Mouse (Mus musculus): ENCODE data around the gene Nell2. TPM values are rescaled to one million over a fixed set of nuclear protein-coding genes. Genes with fewer than 3 reads are reported as not detected.

The Nell2 gene
- polyA plus RNA-seq, 1 experiment from 2014 or later: 115 TPM

DNA sequence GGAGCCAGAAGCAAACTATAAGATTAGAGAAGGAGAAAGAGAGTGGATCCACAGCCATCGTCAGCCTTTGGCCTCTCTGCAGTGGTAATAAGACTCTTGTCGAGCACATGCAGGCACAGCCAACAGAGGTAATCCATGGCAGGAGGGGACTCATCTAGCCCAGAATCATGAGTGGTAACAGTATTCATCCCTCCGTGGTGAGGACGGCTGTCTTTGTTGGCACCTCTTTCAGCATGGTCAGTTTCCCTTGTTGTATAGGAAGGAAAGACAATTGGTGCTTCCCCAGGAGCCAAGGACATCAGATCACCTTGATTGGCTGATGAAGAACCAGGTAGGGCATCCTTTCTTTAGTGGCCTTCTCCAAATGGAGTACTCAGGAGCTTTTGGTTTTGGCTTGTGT, 419.7 kb downstream of the Nell2 start:
- Histone ChIP-seq H3K27me3 (no peaks in the 10 kb centered on the region), H3K4me2 (replicated peaks) (no peak overlapping the region), H3K4me3 (no peak overlapping the region), H3K4me1 (peaks cover 7% of the 10 kb centered on the region; the same call in 1 of the 2 replicates), H3K9ac (no peak overlapping the region), H3K27ac (no peak overlapping the region), H3K36me3 (no peaks in the 10 kb centered on the region), H3K9me3 (replicated peaks) (no peaks in the 10 kb centered on the region)
- 83% methylated on average over 4 of the region's 4 CpGs for WGBS
- ATAC-seq (ENCODE audit: low FRiP score): no peak

- no peaks in the 10 kb centered on the region for H3K9me3 ChIP-seq (replicated peaks)
- 80% methylated on average over 8 of the region's 8 CpGs for WGBS
- no peak overlapping the region for H3K4me2 ChIP-seq (replicated peaks)
These were observed 421.0 kb downstream of the Nell2 start for GRCm38 (mm10) chr15:95107246-95107809.

DNA sequence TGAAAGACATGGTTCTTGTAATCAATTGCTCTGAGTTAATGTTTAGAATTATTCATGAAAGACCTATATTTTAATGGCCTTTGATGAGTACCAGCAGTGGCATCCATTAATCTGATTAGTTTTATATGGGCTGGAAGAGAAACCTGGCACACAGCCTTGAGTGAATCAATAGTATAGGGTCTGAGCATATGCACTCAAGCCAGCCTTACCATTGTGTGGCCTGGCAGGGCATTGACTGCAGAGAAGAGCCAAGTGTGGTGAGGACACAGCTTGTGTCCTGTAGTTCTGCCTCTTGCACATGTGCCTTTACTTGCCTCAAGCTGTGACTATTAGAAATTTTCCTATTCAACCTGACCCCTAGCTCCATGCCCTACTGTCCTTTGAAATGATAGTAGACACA, 426.8 kb downstream of the Nell2 start:
- Histone ChIP-seq H3K9me3 (replicated peaks) (no peaks in the 10 kb centered on the region), H3K36me3 (no peaks in the 10 kb centered on the region), H3K9ac (no peak overlapping the region), H3K27ac (no peak overlapping the region), H3K27me3 (no peaks in the 10 kb centered on the region), H3K4me3 (no peak overlapping the region), H3K4me1 (no peaks in the 10 kb centered on the region), H3K4me2 (replicated peaks) (no peak overlapping the region)
- no peak for ATAC-seq (ENCODE audit: low FRiP score)

More at GRCm38 (mm10) chr15:95107246-95107809, 421.0 kb downstream of the Nell2 start:
- Histone ChIP-seq H3K36me3 (no peaks in the 10 kb centered on the region), H3K27me3 (no peaks in the 10 kb centered on the region), H3K9ac (no peak overlapping the region), H3K27ac (no peak overlapping the region), H3K4me1 (peaks cover 7% of the 10 kb centered on the region; the same call in 1 of the 2 replicates), H3K4me3 (no peak overlapping the region)
- no peak for ATAC-seq (ENCODE audit: low FRiP score)

- Histone ChIP-seq H3K27me3 (no peaks in the 10 kb centered on the region), H3K4me3 (no peak overlapping the region), H3K9me3 (replicated peaks) (no peaks in the 10 kb centered on the region), H3K4me2 (replicated peaks) (no peak overlapping the region), H3K9ac (no peak overlapping the region), H3K27ac (no peak overlapping the region), H3K36me3 (no peaks in the 10 kb centered on the region), H3K4me1 (no peaks in the 10 kb centered on the region)
- no peak for ATAC-seq (ENCODE audit: low FRiP score)
- WGBS: 96% methylated on average over 7 of the region's 7 CpGs
These were observed 428.2 kb downstream of the Nell2 start for GRCm38 (mm10) chr15:95100133-95100532.

- Histone ChIP-seq H3K36me3 (no peaks in the 10 kb centered on the region), H3K4me2 (replicated peaks) (no peak overlapping the region), H3K27me3 (no peaks in the 10 kb centered on the region), H3K4me1 (no peaks in the 10 kb centered on the region), H3K4me3 (no peak overlapping the region), H3K9ac (no peak overlapping the region), H3K27ac (no peak overlapping the region), H3K9me3 (replicated peaks) (no peaks in the 10 kb centered on the region)
- 87% methylated on average over 7 of the region's 7 CpGs for WGBS
- ATAC-seq (ENCODE audit: low FRiP score): no peak
These were observed 442.4 kb downstream of the Nell2 start for GRCm38 (mm10) chr15:95085962-95086361.

GRCm38 (mm10) chr15:95081654-95082053, 446.7 kb downstream of the Nell2 start:
- peak; percentile 78 for ATAC-seq (ENCODE audit: low FRiP score)
- WGBS: 67% methylated on average over 11 of the region's 11 CpGs
- no peak overlapping the region for H3K9ac ChIP-seq
- H3K4me2 ChIP-seq (replicated peaks): 0 out of 2 replicates have a peak overlapping the region, but pooled peaks have one; percentile 2
- H3K27me3 ChIP-seq: no peaks in the 10 kb centered on the region
- H3K4me1 ChIP-seq: no peaks in the 10 kb centered on the region
- H3K9me3 ChIP-seq (replicated peaks): no peaks in the 10 kb centered on the region
- no peaks in the 10 kb centered on the region for H3K36me3 ChIP-seq
- no peak overlapping the region for H3K4me3 ChIP-seq
- H3K27ac ChIP-seq: peak overlapping the region; percentile 30; the same call in 1 of the 2 replicates

DNA sequence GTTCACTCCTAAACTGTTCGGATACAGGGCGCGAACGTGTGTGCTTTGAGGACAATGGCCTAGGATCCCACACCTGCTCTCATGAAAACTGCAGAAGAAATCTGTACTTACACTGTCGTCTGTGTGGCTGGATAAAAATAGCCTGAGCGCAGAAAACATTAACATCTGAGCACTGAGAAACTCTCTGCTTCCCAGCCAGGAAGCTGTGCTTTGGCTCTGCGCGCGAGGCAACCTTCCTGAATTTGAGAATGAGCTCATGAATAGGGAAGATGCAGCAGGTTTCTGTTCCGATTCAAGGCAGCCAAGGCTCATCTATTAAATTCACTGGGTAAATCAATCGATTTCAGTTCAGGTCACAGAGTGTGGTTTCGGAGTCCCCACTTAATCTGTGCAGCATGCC, 453.0 kb downstream of the Nell2 start:
- H3K27me3 ChIP-seq: no peaks in the 10 kb centered on the region
- ATAC-seq (ENCODE audit: low FRiP score): no peak
- no peak overlapping the region for H3K4me3 ChIP-seq
- H3K9ac ChIP-seq: no peak overlapping the region
- 76% methylated on average over 12 of the region's 12 CpGs for WGBS
- H3K9me3 ChIP-seq (replicated peaks): no peaks in the 10 kb centered on the region
- no peaks in the 10 kb centered on the region for H3K4me1 ChIP-seq
- no peak overlapping the region for H3K4me2 ChIP-seq (replicated peaks)
- H3K36me3 ChIP-seq: no peaks in the 10 kb centered on the region
- no peak overlapping the region for H3K27ac ChIP-seq

DNA sequence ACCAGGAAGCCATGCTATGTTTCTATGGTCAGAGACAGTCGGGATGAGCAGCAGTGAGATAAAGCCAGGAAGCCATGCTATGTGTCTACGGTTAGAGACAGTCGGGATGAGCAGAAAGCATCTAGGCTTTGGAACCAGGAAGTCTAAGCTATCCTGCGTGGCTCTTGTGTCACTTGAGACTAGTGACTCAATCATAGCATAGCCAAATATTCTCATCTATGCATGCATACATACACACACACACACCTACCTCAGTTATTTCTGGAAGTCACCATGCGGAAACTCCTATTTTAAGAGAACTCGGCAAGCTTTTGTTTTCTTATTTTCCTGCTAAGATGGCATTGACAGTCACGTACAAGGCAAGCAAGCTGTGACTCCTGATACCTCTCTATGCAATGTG, 457.5 kb downstream of the Nell2 start:
- no peak for ATAC-seq (ENCODE audit: low FRiP score)
- no peak overlapping the region for H3K4me3 ChIP-seq
- no peak overlapping the region for H3K9ac ChIP-seq
- H3K36me3 ChIP-seq: no peaks in the 10 kb centered on the region
- 90% methylated on average over 7 of the region's 7 CpGs for WGBS
- no peaks in the 10 kb centered on the region for H3K9me3 ChIP-seq (replicated peaks)
- H3K27ac ChIP-seq: no peak overlapping the region
- no peak overlapping the region for H3K4me2 ChIP-seq (replicated peaks)
- no peaks in the 10 kb centered on the region for H3K27me3 ChIP-seq
- peaks cover 3% of the 10 kb centered on the region; the same call in 1 of the 2 replicates for H3K4me1 ChIP-seq

DNA sequence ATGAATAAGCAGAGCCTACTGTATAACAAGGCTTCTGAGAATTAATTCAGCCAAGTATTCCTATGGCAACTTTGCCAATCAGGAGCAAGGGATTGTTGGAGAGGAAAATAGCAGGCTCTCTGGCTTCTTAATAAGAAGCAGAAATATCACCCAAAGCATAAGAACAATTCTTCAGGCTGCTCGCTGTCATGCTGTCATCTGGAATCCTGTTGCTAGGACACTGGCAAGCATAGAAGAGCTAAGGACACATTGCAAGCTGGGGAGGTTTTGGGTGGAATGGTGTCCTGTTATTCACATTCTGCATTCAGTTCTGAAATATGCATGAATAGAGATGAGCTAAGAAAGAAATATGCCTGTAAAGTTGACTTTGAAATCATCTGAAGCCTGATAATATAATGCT, 459.6 kb downstream of the Nell2 start:
- ATAC-seq (ENCODE audit: low FRiP score): no peak

DNA sequence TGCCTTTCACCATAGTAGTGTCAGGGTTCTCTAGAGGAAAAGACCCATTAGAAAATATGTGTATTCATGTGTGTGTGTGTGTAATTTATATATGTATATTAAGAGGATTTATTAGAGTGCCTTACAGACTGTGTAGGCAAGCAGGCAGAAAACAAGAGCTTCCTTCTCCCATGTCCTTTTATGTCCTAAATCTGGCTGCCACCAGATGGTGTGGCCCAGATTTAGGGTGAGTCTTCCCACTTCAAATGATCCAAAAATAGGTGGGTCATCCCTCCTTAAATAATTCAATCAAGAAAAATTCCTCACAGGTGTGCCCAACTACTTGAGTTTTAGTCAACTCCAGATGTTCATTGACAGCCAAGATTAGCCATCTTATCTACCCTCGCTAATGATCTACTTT, 460.3 kb downstream of the Nell2 start:
- Histone ChIP-seq H3K36me3 (no peaks in the 10 kb centered on the region), H3K4me3 (no peak overlapping the region), H3K9me3 (replicated peaks) (no peaks in the 10 kb centered on the region), H3K9ac (no peak overlapping the region), H3K27me3 (no peaks in the 10 kb centered on the region), H3K4me1 (peaks cover 3% of the 10 kb centered on the region; the same call in 1 of the 2 replicates), H3K27ac (no peak overlapping the region), H3K4me2 (replicated peaks) (no peak overlapping the region)
- WGBS: 84% methylated on average over 1 of the region's 1 CpGs
- no peak for ATAC-seq (ENCODE audit: low FRiP score)

More for the DNA sequence above, 459.6 kb downstream of the Nell2 start:
- Histone ChIP-seq H3K4me1 (peaks cover 3% of the 10 kb centered on the region; the same call in 1 of the 2 replicates), H3K27ac (no peak overlapping the region), H3K9ac (no peak overlapping the region), H3K27me3 (no peaks in the 10 kb centered on the region), H3K36me3 (no peaks in the 10 kb centered on the region), H3K9me3 (replicated peaks) (no peaks in the 10 kb centered on the region), H3K4me2 (replicated peaks) (no peak overlapping the region), H3K4me3 (no peak overlapping the region)
- WGBS: 81% methylated on average over 1 of the region's 1 CpGs

DNA sequence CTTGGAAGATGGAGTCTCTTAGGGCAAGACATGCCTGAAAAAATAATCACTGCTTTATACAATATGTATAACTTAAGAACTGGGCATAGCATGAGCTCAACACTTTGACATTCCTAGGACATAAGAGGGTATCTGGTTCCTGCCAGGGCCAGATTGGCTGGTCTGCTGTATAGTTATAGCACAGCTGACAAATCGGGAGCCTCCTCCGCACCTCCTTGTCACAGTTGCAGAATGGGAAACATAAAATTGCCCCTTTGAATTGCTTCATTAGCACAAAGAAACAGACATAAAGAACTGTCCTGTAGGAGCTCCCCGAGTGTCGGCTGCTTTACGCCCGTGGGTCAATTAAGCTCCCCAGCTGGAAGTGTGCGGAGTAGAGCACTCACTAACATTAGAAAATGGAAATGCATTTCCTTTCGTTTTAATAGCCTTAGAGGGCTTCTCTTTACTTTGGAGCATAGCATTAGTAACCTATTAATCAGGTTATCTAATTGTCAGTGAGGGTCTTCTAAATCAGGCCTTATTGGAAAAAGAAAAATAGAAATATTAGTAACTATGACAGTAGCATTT, 473.2 kb downstream of the Nell2 start:
- H3K9ac ChIP-seq: no peak overlapping the region
- H3K4me1 ChIP-seq: no peaks in the 10 kb centered on the region
- H3K4me3 ChIP-seq: no peak overlapping the region
- no peak overlapping the region for H3K4me2 ChIP-seq (replicated peaks)
- H3K36me3 ChIP-seq: no peaks in the 10 kb centered on the region
- 56% methylated on average over 8 of the region's 8 CpGs for WGBS
- no peaks in the 10 kb centered on the region for H3K27me3 ChIP-seq
- no peak for ATAC-seq (ENCODE audit: low FRiP score)
- H3K9me3 ChIP-seq (replicated peaks): no peaks in the 10 kb centered on the region
- no peak overlapping the region for H3K27ac ChIP-seq

DNA sequence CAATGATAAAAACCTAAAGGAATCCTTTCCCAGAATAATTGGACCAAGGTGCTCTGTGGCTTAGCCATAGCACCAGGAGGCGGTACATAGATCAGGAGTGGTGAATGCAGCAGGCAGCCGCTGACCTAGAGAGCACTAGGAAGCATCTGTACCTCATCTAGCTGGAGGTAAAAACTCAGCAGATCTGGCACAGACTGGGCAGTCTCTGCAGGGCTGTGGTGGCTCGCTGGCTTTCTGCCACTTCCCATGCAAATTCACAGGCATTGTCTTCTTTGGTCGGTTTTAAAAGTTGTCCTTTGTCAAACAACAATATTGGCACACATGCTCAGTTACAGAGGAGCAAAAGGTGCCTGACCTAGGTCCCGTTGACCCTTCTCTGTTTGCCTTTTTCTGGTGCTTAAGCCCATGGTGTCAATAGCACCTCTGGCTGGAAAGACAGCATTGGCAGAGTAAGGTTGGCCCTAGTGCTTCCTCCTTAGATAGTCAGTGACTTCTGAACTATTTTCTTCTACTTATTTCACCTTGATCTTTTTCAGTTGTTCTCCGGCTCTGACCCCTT, 479.1 kb downstream of the Nell2 start:
- Histone ChIP-seq H3K36me3 (no peaks in the 10 kb centered on the region), H3K9me3 (replicated peaks) (no peaks in the 10 kb centered on the region), H3K4me2 (replicated peaks) (no peak overlapping the region), H3K4me1 (no peaks in the 10 kb centered on the region), H3K27ac (no peak overlapping the region), H3K9ac (no peak overlapping the region), H3K27me3 (no peaks in the 10 kb centered on the region), H3K4me3 (no peak overlapping the region)
- ATAC-seq (ENCODE audit: low FRiP score): no peak
- 70% methylated on average over 6 of the region's 6 CpGs for WGBS

GRCm38 (mm10) chr15:95047486-95047885, 480.9 kb downstream of the Nell2 start:
- Histone ChIP-seq H3K9me3 (replicated peaks) (no peaks in the 10 kb centered on the region), H3K27me3 (no peaks in the 10 kb centered on the region), H3K4me1 (no peaks in the 10 kb centered on the region), H3K9ac (no peak overlapping the region), H3K4me2 (replicated peaks) (no peak overlapping the region), H3K4me3 (no peak overlapping the region), H3K36me3 (no peaks in the 10 kb centered on the region), H3K27ac (no peak overlapping the region)
- 94% methylated on average over 2 of the region's 2 CpGs for WGBS
- no peak for ATAC-seq (ENCODE audit: low FRiP score)

All from hindbrain, embryonic 12.5 days (tissue).